Mouse (Mus musculus): Measurements from ENCODE around the gene Tas2r135.

GRCm38 (mm10) chr6:42383360-42383759, 21.9 kb upstream of the Tas2r135 start:
- TF ChIP-seq GATA1 (IDR thresholded peaks at IDR 0.05; ENCODE audit: borderline replicate concordance, low read length) = no peak
- no peak for TF ChIP-seq FLI1 (IDR thresholded peaks at IDR 0.05; ENCODE audit: low read length)
